Mouse (Mus musculus): Measurements from ENCODE around the gene 4930455H04Rik.

4930455H04Rik gene

DNA sequence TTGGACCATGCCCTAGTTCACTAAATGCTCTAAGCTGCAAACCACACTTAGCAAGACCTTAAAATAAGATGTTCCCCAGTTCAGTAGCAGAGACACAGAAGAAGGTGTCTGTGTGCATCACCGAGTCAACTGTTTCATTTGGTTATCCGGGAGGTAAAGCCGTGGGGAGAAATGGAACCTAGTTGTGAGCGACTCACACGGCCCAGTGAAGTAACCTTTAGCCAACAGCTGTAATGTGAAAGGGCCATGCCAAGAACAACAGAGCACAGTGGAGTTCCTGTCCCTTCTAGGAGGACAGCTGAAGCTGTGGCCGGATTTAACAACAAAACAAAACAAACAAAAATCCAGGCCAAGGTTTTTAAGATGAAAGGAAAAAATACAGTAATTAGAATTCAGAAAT, 1.3 kb upstream of the 4930455H04Rik start:
- no peak for DNase-seq (ENCODE audit: low spot score in 2 of 2)

DNA sequence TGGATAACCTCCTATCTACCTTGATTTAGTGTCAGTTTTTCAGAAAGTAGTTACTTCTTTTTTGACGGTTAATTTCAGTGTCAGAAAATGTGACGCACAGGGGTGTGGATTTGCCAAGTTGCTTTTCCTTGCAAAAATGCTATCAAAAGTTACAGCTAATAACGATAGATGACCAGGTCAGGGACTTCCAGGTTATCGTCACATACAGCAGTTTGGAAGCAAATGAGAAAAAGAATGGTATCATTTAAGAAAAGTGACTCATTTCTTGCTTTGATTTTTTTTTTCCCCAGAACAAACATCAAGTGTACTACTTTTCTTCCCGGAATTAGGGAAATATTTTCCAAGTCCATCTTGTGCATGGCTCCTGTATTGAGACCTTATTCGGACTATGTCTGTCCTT, 631 bp upstream of the 4930455H04Rik start:
- DNase-seq (ENCODE audit: low spot score in 2 of 2): no peak

GRCm38 (mm10) chr3:116968540-116968997, 502 bp downstream of the 4930455H04Rik start, which contains the start of gene Palmd:
Gene Palmd (minus strand): TSS chr3:116968987.
- no peak for DNase-seq (ENCODE audit: low spot score in 2 of 2)

DNA sequence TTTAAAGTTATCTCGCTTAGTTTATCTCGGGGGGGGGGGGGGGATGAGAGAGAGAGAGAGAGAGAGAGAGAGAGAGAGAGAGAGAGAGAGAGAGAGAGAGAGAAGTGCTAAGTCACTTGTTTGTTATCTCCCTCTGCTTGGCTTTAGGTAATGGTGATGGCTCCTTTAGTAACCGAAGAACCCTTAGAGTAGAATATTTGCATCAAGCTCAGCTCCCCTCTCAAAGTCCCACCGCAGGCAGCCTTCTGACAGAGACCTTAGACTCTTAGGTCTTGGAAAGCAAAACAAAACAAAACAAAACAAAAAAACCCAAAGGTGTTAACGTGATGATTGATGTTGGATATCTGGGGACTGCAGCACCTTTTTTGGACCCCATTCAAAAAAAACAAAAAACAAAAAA, 936 bp downstream of the 4930455H04Rik start:
- no peak for DNase-seq (ENCODE audit: low spot score in 2 of 2)

DNA sequence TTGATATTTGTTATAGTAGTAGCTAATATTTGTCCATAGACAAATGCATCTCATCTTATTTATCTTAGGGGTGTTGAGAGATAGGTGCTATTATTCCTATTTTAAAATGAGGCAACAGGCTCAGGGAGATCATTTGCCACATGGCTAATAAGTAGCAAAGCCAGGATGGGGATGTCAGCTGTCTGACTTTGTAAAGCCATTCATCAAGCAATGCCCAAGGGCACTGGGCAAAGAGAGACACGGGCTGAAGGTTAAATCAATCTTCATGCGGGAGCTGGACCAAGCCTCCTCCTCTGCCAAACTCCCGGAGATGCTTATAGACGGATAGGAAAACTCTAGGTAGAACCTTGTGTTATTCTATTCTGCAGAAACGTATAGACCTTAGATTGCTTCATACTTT, 1.7 kb downstream of the 4930455H04Rik start:
- no peak for DNase-seq (ENCODE audit: low spot score in 2 of 2)

DNA sequence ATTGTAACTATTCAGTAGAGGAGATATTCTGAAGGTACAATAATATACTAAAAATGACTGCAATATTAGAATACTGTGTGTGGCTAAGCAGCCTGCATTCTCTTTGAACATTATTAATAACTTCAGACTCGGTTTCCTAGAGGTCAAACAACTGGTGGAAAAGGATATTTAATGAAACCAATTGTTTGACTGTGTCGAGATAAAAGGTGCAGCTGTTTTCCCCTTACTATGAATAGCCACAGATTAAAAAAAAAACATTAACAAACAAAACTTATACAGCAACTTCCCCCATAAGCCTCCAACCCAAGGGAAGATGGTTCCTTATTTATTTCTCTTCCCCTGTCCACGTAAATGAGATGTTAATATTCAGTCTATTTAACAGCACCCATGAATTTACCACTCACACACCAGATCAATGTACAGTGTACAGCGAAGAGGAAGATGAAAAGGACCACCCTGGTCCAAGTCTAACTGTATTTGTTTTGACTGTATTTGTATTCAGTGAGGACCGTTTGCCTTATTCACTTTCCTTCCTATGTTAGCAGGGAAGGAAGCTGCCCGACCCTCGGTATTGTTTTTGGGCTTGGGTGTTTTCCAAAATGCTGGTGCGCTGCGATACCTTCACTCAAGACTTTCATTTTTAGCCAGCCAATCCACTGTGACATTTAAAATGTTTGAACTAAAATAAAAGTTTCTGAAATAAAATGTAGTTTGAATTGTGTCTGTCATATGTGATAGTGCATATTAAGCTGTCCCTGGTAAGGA, 13.9 kb downstream of the 4930455H04Rik start:
- no peak for DNase-seq (ENCODE audit: low spot score in 2 of 2)

- DNase-seq (ENCODE audit: low spot score in 2 of 2): no peak
Observed at GRCm38 (mm10) chr3:116985042-116985455, 17.0 kb downstream of the 4930455H04Rik start.

DNA sequence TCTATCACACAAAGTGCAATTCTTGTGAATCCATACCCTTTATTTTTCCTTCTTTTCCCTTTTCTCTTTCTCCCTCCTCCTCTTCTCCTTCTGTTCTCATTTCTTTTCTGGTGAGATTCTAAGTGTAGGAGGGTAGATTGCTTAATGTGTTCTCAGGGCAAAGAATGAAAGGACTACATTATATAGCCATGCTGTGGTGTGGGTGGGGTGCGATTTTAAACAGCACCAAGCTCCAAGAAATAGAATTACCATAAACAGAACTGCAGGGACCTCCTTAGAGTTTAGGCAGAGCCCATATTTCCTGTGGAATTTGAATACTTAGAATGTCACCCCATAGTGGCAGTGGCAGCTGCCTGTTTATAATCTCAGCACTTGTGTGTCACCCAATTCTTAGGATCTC, 17.7 kb downstream of the 4930455H04Rik start:
- DNase-seq (ENCODE audit: low spot score in 2 of 2): no peak

GRCm38 (mm10) chr3:116986451-116986850, 18.4 kb downstream of the 4930455H04Rik start:
- DNase-seq (ENCODE audit: low spot score in 2 of 2): no peak

DNA sequence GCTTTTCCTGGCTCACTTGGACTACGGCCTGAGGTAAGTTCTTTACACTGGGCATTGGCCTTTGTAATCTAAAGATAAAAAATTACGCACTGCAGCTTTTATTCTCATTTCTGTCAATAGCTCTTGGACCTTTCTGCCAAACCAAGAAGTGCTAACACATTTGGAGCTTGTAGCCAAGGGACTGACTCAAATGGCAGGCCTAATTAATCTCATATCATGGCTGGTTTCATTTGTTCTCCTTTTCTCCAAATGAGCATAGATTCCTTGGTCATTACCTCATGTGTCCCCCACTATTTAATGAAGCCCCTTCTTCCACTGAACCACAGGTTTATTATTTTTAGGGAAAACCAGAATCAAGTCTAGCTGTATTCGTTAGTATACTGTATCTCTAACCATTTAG, 20.2 kb downstream of the 4930455H04Rik start:
- no peak for DNase-seq (ENCODE audit: low spot score in 2 of 2)

DNA sequence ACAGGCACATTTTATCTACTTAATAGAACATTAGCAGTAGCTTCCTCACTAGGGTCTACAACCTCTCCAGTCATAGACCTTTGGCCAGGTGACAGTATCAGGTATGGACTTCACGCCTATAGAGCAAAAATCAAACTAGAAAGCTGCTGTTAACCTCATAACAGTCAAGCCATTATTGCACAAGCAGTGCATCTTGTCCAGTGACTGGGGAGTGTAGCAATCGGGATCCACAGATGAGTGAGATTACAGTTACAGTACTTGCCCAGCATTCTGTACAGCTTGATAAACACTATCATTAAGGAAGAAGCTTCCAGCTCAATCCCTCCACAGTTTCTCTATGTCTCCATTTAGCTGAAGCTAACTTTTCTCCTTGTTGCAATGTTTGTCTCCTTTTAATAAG, 23.1 kb downstream of the 4930455H04Rik start:
- no peak for DNase-seq (ENCODE audit: low spot score in 2 of 2)

DNA sequence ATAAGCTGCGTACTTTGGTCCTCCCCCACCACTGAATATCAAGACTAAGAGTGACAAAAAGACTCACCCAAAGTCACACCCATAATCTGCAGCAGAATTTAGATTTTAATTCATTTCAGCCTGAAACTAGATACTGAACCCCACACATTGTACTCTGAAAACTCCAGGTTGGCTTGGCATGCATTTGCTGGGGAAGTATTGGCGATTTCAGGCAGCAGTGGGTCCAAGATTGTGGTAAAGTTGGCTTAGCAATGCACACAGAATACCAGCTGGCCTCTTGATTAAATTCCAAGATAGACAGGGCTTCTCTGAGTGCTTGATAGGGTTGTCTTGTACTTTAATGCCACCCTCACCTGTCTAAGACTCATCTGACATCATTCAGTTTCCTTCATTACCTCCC, 24.9 kb downstream of the 4930455H04Rik start:
- no peak for DNase-seq (ENCODE audit: low spot score in 2 of 2)

DNA sequence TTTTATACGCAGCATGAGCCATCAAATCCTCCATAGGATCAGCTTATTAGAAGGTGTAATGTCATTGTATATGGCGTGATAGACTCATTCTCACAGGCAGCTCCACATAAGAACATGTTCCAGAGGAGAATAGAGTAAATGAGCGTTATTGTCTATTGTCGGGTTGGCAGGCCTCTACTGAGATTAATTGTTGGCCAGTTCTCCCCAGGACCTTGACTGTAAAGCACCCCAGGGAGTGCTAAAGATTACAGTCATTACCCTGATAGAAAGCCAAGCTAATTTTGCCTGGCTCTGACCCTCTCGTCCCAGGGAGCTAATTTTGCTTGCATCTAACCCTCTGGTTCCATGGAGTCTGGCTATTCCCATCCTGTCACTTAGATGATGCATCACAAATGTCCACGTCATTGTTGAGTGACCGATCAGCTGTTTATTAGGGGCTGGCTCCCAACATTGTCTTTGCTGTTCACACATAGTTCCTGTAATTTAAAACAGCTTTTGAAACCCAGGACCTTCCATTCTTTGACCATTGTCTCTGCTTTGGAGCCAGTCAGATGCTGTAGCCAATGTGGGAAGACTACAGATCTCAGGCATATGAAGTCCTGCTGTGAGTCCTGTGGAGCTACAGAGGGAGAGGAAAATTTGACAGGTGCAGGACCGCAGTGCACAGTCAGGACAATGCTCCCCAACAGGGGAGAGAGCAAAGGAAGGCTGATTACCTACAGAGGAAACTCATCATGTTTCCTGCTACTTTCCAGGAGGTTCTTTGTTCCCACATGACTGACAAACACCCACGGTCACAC, 33.8 kb downstream of the 4930455H04Rik start:
- no peak for DNase-seq (ENCODE audit: low spot score in 2 of 2)

DNA sequence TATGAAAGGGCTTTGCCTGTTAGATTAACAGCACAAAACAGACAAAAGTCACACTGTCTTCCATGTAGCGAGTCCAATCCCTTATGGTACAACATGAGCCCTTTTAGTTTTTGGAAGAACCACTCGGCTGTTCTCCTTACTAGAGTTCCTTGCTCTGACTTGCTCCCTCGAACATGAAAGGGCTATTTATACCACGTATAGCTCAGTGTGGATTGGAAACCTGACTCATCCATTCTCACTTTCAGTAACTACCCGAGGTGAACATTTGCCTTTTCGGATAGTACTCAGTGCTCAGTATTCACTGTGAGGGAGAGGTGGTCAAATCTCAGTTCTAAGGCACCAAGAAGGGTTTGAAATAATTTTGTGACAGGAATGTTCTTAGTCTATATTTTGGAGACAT, 35.3 kb downstream of the 4930455H04Rik start:
- no peak for DNase-seq (ENCODE audit: low spot score in 2 of 2)

DNA sequence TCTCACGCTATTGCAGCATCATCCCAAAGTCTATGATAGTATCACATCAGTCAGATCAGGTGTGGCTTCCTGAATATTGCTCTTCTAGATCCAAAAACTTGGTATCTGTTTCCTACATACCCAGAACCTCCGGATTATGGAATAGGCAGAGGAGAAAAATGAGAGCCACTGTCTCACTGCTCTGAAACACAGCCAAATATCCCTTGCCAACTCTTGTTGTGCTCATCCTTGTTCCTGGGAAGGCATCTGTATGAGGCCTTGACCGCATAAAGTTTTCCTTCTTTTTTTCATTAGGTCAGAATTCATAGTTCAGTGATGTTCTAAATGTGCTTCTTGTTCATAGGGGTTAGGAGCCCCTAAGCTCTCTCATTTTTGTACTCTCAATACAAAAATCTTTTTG, 38.6 kb downstream of the 4930455H04Rik start:
- DNase-seq (ENCODE audit: low spot score in 2 of 2): no peak

- no peak for DNase-seq (ENCODE audit: low spot score in 2 of 2)
Observed at GRCm38 (mm10) chr3:117007340-117007739, 39.3 kb downstream of the 4930455H04Rik start.

DNA sequence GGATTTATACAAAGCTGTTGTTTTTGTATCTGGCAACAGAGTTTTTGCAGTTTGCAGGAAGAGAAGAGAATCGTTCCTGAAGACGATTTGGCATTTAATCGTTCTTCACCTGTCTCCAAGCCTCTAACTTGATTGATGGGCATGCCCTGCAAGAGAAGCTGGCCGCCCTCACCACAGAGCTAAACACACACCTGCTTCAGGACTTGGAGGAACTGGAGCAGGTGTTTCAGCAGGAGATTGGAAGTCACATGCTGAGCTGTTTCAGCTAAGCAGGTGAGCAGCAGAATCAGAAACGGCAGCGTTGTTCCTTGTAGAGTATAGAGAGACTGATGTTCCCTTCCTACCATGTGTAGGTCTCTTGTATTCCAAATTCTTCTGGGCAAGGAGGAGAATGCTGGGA, 42.1 kb downstream of the 4930455H04Rik start:
- no peak for DNase-seq (ENCODE audit: low spot score in 2 of 2)

- DNase-seq (ENCODE audit: low spot score in 2 of 2): no peak
Observed at GRCm38 (mm10) chr3:117020319-117020718, 52.3 kb downstream of the 4930455H04Rik start.

- DNase-seq (ENCODE audit: low spot score in 2 of 2): no peak
Observed at GRCm38 (mm10) chr3:117021907-117022306, 53.8 kb downstream of the 4930455H04Rik start.

- no peak for DNase-seq (ENCODE audit: low spot score in 2 of 2)
Observed at GRCm38 (mm10) chr3:117024111-117024510, 56.0 kb downstream of the 4930455H04Rik start.

DNA sequence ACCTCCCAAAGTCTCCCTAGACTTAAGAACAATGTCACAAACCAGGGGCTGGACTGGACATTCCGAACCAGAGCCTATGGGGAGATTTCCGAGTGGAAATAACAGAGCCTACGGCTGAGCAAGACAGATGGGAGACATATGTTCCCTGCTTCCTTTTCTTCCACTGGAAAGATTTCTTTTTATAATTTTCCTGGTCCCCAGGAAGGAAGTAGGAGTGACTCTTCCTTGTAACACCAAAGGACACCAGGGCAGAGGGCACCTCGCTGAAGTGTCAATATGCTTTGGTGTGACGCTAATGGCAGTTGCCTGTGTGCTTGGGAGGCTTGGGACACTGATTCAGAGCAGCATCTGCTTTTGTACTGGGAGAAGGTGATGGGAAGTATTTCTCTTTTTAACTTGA, 56.5 kb downstream of the 4930455H04Rik start:
- DNase-seq (ENCODE audit: low spot score in 2 of 2): no peak

- DNase-seq (ENCODE audit: low spot score in 2 of 2): no peak
Observed at GRCm38 (mm10) chr3:117025421-117025820, 57.4 kb downstream of the 4930455H04Rik start.

All from spleen, postnatal 14 days (tissue).